Mouse (Mus musculus): ENCODE measurements around the gene Elf2. TPM values are rescaled to one million over a fixed set of nuclear protein-coding genes. Genes with fewer than 3 reads are reported as not detected.

Elf2 gene
- polyA plus RNA-seq, 1 experiment from 2014 or later = 59.3 TPM

DNA sequence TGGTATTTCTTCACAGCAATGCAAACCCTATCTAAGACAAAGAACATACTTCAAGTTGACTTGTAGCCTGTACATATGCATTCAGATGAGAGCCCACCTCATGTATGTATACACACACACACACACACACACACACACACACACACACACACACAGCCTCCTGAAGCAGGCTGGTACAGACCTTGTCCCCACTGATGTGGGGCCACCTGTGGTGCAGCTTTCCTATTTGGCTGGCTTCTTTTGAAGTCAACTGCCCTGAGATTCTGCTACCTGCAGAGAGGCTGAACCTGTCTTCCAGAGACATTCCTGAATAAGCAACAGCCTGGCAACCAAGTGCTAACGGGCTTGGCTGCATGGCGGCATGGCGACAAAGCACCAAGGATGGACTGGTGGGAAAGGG, 130.0 kb downstream of the Elf2 start:
- no peak overlapping the region for H3K4me3 ChIP-seq (replicated peaks)
- no peaks in the 10 kb centered on the region for H3K27me3 ChIP-seq
- peaks cover 17% of the 10 kb centered on the region; the same call in 1 of the 2 replicates for H3K4me1 ChIP-seq (replicated peaks)
- no peaks in the 10 kb centered on the region for H3K36me3 ChIP-seq
- 92% methylated on average over 3 of the region's 3 CpGs for WGBS
- H3K9ac ChIP-seq (replicated peaks) = no peak overlapping the region
- H3K27ac ChIP-seq = no peak overlapping the region
- no peak overlapping the region for H3K4me2 ChIP-seq
- ATAC-seq (ENCODE audit: insufficient number of reproducible peaks, insufficient read depth, low FRiP score, low TSS enrichment, low read depth) = no peak
- H3K9me3 ChIP-seq = no peaks in the 10 kb centered on the region

DNA sequence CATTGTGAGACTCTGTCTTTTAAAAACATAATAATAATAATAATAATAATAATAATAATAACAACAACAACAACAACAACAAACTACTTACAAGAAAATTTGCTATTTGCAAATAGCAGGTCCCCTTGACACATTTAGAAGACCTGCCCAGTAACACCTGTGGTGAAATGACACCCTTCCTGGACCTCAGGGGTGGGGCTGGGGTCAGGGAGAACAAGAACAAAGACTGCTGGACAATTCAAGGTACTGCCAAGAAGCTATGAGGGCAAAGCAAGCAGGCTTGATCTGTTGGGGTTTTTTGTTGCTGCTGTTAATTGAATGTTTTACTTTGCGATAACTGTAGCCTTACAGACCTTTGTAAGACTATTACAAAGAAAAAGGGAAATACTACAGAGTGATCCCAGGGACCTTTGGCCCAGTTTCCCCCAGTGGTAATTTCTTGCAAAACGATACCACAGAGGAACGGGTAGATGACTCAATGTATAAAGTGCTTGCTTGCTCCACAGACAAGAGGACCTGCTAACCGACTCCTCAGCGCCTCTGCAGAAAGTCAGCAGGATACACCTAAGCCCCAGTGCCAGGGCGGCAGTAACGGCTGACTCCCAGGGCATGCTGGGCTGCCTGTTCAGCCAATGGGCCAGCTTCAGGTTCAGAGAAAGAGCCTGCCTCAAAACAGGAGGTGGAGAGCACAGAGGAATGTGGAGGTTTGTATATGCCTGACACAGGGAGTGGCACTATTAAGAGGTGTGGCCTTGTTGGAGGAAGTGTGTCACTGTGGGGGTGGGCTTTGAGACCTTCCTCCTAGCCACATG, 130.8 kb downstream of the Elf2 start:
- no peak for ATAC-seq (ENCODE audit: insufficient number of reproducible peaks, insufficient read depth, low FRiP score, low TSS enrichment, low read depth)

DNA sequence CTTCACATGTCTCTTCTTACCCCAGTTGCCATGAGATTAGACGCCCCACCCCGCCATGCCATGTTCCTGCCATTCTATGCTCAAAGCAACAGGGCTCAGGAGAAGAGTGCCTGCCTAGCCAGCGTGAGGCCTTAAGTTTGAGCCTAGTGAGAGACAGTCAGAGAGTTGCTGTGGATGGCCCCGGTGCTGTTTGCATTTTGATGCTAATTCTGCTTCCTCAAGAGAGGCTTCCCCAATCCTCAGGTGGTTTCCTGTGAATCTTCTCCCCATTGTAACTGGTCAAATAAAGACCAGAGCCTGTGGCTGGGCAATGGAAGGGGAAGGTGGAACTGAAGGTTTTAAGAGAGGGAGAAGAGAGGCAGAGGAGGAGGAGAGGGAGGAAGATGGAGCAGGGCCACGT, 131.8 kb downstream of the Elf2 start:
- H3K27me3 ChIP-seq = no peaks in the 10 kb centered on the region
- no peak overlapping the region for H3K27ac ChIP-seq
- no peak overlapping the region for H3K4me2 ChIP-seq
- H3K9me3 ChIP-seq = 0 out of 2 replicates have a peak, but pooled peaks cover 6% of the 10 kb centered on the region
- no peaks in the 10 kb centered on the region for H3K36me3 ChIP-seq
- no peak for ATAC-seq (ENCODE audit: insufficient number of reproducible peaks, insufficient read depth, low FRiP score, low TSS enrichment, low read depth)
- H3K9ac ChIP-seq (replicated peaks) = no peak overlapping the region
- H3K4me1 ChIP-seq (replicated peaks) = peaks cover 17% of the 10 kb centered on the region; the same call in 1 of the 2 replicates
- H3K4me3 ChIP-seq (replicated peaks) = no peak overlapping the region
- 58% methylated on average over 5 of the region's 5 CpGs for WGBS

More for the DNA sequence above, 130.8 kb downstream of the Elf2 start:
- Histone ChIP-seq H3K9ac (replicated peaks) (no peak overlapping the region), H3K27ac (no peak overlapping the region), H3K4me3 (replicated peaks) (no peak overlapping the region), H3K36me3 (no peaks in the 10 kb centered on the region), H3K4me2 (no peak overlapping the region), H3K4me1 (replicated peaks) (peaks cover 17% of the 10 kb centered on the region; the same call in 1 of the 2 replicates), H3K27me3 (no peaks in the 10 kb centered on the region), H3K9me3 (0 out of 2 replicates have a peak, but pooled peaks cover 1% of the 10 kb centered on the region)
- WGBS = 87% methylated on average over 7 of the region's 7 CpGs

DNA sequence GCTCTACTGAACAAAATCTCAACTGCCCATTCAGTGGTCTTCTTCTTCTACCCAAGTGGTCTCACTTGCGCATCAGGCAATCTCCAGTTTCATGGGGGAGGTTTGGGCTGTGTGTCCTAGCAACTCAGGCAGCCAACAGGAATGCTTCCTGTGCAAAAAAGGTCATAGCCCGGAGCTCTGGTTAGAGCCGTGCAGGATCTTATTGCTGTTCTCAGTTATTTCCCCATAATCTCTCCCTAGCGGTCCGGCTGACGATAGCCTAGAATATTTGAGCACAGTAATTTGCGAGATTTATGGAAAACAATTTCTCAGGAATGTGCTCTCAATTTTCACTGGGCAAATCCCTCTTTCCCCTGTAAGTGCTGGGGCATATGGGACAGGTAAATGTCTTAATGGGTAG, 133.9 kb downstream of the Elf2 start:
- H3K4me2 ChIP-seq = no peak overlapping the region
- WGBS = 41% methylated on average over 7 of the region's 7 CpGs
- no peak overlapping the region for H3K4me3 ChIP-seq (replicated peaks)
- no peaks in the 10 kb centered on the region for H3K36me3 ChIP-seq
- 0 out of 2 replicates have a peak, but pooled peaks cover 6% of the 10 kb centered on the region for H3K9me3 ChIP-seq
- ATAC-seq (ENCODE audit: insufficient number of reproducible peaks, insufficient read depth, low FRiP score, low TSS enrichment, low read depth) = peak; percentile 37; the same call in 1 of the 2 replicates
- H3K4me1 ChIP-seq (replicated peaks) = peaks cover 17% of the 10 kb centered on the region; the same call in 1 of the 2 replicates
- no peak overlapping the region for H3K27ac ChIP-seq
- H3K27me3 ChIP-seq = no peaks in the 10 kb centered on the region
- no peak overlapping the region for H3K9ac ChIP-seq (replicated peaks)

DNA sequence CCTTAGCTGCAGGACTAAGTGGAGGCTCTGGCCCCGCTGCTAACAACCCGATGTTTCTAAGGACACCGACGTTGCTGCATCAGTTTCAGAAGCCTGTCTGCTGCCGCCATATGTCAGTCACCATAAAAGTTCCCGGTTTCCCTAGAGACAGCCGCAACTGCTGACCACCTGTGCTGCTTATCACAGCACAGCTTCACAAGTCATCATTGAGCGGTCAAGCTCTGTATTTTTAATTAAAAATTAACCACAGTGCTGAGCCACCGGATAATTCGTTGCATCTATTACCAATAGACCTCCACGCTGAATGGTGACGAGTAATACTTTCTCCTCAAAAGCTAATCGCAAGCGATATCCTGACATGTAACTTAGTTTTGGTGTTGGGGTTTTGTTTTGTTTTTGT, 135.6 kb downstream of the Elf2 start:
- H3K9me3 ChIP-seq = 0 out of 2 replicates have a peak, but pooled peaks cover 6% of the 10 kb centered on the region
- H3K4me1 ChIP-seq (replicated peaks) = peaks cover 17% of the 10 kb centered on the region; the same call in 1 of the 2 replicates
- H3K27me3 ChIP-seq = no peaks in the 10 kb centered on the region
- ATAC-seq (ENCODE audit: insufficient number of reproducible peaks, insufficient read depth, low FRiP score, low TSS enrichment, low read depth) = no peak
- H3K27ac ChIP-seq = no peak overlapping the region
- 89% methylated on average over 14 of the region's 14 CpGs for WGBS
- H3K9ac ChIP-seq (replicated peaks) = no peak overlapping the region
- no peaks in the 10 kb centered on the region for H3K36me3 ChIP-seq
- no peak overlapping the region for H3K4me3 ChIP-seq (replicated peaks)
- no peak overlapping the region for H3K4me2 ChIP-seq

DNA sequence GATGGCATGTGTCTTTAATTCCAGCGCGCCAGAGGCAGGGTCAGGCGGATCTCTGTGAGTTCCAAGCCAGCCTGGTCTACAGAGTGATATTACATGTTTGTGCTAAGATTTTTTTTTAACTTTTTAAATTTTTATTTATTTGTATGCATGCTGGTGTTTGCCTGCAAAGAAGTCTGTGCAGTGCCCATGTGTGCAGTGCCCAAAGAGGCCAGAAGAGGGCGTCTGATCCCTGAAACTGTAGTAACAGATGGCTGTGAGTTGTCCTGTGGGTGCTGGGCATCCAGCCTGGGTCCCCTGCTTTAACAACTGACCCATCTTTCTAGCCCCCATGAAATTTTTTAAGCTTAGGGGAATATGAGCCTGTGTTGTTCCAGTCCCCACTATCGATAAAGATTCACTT, 136.0 kb downstream of the Elf2 start:
- Histone ChIP-seq H3K36me3 (no peaks in the 10 kb centered on the region), H3K9me3 (0 out of 2 replicates have a peak, but pooled peaks cover 6% of the 10 kb centered on the region), H3K9ac (replicated peaks) (no peak overlapping the region), H3K27me3 (no peaks in the 10 kb centered on the region), H3K4me2 (no peak overlapping the region), H3K4me1 (replicated peaks) (peaks cover 17% of the 10 kb centered on the region; the same call in 1 of the 2 replicates), H3K4me3 (replicated peaks) (no peak overlapping the region), H3K27ac (no peak overlapping the region)
- ATAC-seq (ENCODE audit: insufficient number of reproducible peaks, insufficient read depth, low FRiP score, low TSS enrichment, low read depth) = no peak
- WGBS = 89% methylated on average over 5 of the region's 5 CpGs

DNA sequence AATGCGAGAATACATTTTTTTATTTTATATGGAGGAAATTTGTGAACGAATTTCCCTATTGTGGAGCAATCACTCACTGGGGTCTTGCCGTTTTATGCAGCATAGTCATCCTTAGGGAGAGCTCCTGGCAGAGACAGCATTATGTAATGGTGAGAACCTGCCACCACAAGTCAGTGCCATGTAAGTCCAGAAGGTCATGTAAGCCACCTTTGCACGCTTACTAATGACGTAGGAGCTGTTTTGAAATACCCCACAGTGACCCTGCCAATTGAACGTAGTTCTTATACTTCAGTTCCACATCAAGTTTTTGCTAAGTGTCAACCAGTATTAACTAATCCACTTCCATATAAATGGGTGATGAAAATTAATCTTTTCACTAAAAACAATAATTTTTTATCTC, 136.6 kb downstream of the Elf2 start:
- ATAC-seq (ENCODE audit: insufficient number of reproducible peaks, insufficient read depth, low FRiP score, low TSS enrichment, low read depth) = no peak
- Histone ChIP-seq H3K9me3 (0 out of 2 replicates have a peak, but pooled peaks cover 6% of the 10 kb centered on the region), H3K27ac (no peak overlapping the region), H3K27me3 (no peaks in the 10 kb centered on the region), H3K4me1 (replicated peaks) (peaks cover 17% of the 10 kb centered on the region; the same call in 1 of the 2 replicates), H3K36me3 (no peaks in the 10 kb centered on the region), H3K9ac (replicated peaks) (no peak overlapping the region), H3K4me2 (no peak overlapping the region), H3K4me3 (replicated peaks) (no peak overlapping the region)
- 84% methylated on average over 6 of the region's 6 CpGs for WGBS

Small RNAs within 50 kb of the gene (microRNA-seq; reads per million reads assigned to microRNA genes)
- gene Gm24282 = not detected

Other genes with a start within 250 kb of the Elf2 start
- 14.8 and 15.4 TPM in 2 replicates for gene Noct, start 116.2 kb downstream of the Elf2 start, polyA plus RNA-seq (2016; fragmentation: Nextera tagmentation; extraction: Ambion mirVana)
- 3.8 and 4.8 TPM in 2 replicates for gene Mgarp, start 56.1 kb upstream of the Elf2 start, polyA plus RNA-seq (2016; fragmentation: Nextera tagmentation; extraction: Ambion mirVana)
- 737 and 751 TPM in 2 replicates for gene Ndufc1, start 68.3 kb upstream of the Elf2 start, polyA plus RNA-seq (2016; fragmentation: Nextera tagmentation; extraction: Ambion mirVana)
- gene Naa15, start 74.5 kb upstream of the Elf2 start, polyA plus RNA-seq (2016; fragmentation: Nextera tagmentation; extraction: Ambion mirVana) = 60.5 and 60.6 TPM in 2 replicates
- gene Rab33b, start 143.3 kb upstream of the Elf2 start, polyA plus RNA-seq (2016; fragmentation: Nextera tagmentation; extraction: Ambion mirVana) = 23.9 and 24.2 TPM in 2 replicates
- gene Setd7, start 220.2 kb upstream of the Elf2 start, polyA plus RNA-seq (2016; fragmentation: Nextera tagmentation; extraction: Ambion mirVana) = 4.8 and 5.2 TPM in 2 replicates